In genomic region chr5:142215981-142216380, GRCm38 (mm10) we compare ENCODE assay signal across 10 mouse cellular contexts.
A peak's percentile ranks its signal among the peaks of the same experiment; 100 is the strongest.
DNase-seq lines count a peak whose midpoint lies in the region; ATAC-seq and TF ChIP-seq lines count a peak whose summit lies in the region.
"Had no signal": no experiment of that assay in that cellular context is flagged by ENCODE, and none has a peak within 500 bp of the region (broad histone marks: within the 10 kb centered on the region; RNA-seq: fewer than 3 reads in every experiment).

No protein-coding gene starts in this region.

- DNase-seq in kidney, adult 2 months: peak; percentile 11
- DNase-seq in kidney, adult 9 months: no peak
- peak; percentile 72 for DNase-seq in midbrain, postnatal 0 days (ENCODE audit: low spot score)
- peak; percentile 73 for DNase-seq in forebrain, postnatal 0 days
- no peak for DNase-seq in T-cell, adult 2 months (ENCODE audit: low spot score)
- DNase-seq: gastrocnemius, adult 2 months had no signal

- no peak for TF ChIP-seq POLR2A in kidney, adult 2 months (IDR thresholded peaks at IDR 0.05; ENCODE audit: low read depth, low read length)

- H3K27ac ChIP-seq in kidney, adult 2 months (ENCODE audit: insufficient read depth, low read depth, low read length): no peak overlapping the region
- no peak overlapping the region for H3K27ac ChIP-seq in midbrain, postnatal 0 days (ENCODE audit: low read depth, low read length)
- H3K27ac ChIP-seq in midbrain, embryonic 16.5 days (ENCODE audit: low read length): no peak overlapping the region
- peak overlapping the region; percentile 42 for H3K27ac ChIP-seq in forebrain, postnatal 0 days (ENCODE audit: low read depth, low read length)
- H3K27ac ChIP-seq in neural tube, embryonic 15.5 days (replicated peaks): 0 out of 2 replicates have a peak overlapping the region, but pooled peaks have one; percentile 6
- H3K27ac ChIP-seq: embryonic facial prominence, embryonic 15.5 days; gastrocnemius, adult 2 months; heart, embryonic 13.5 days had no signal

- H3K4me3 ChIP-seq in kidney, adult 2 months (ENCODE audit: insufficient read depth, low read depth, low read length): no peak overlapping the region
- no peak overlapping the region for H3K4me3 ChIP-seq in midbrain, postnatal 0 days (ENCODE audit: low read depth, low read length)
- no peak overlapping the region for H3K4me3 ChIP-seq in midbrain, embryonic 16.5 days (ENCODE audit: low read depth, low read length)
- H3K4me3 ChIP-seq in forebrain, postnatal 0 days (ENCODE audit: low read depth, low read length): no peak overlapping the region
- H3K4me3 ChIP-seq in neural tube, embryonic 15.5 days (replicated peaks): no peak overlapping the region
- H3K4me3 ChIP-seq: embryonic facial prominence, embryonic 15.5 days; gastrocnemius, adult 2 months; heart, embryonic 13.5 days had no signal

- 49% methylated on average over 5 of the region's 5 CpGs for WGBS in kidney, adult 2 months
- 62% methylated on average over 5 of the region's 5 CpGs for WGBS in midbrain, postnatal 0 days
- WGBS in midbrain, embryonic 16.5 days: 64% methylated on average over 5 of the region's 5 CpGs
- WGBS in forebrain, postnatal 0 days: 27% methylated on average over 5 of the region's 5 CpGs
- 44% methylated on average over 5 of the region's 5 CpGs for WGBS in neural tube, embryonic 15.5 days

- TF ChIP-seq CTCF in kidney, adult 2 months (conservative IDR thresholded peaks at IDR 0.05; ENCODE audit: insufficient read depth, insufficient read length, low read depth, low read length): no peak
- no peak for TF ChIP-seq CTCF in midbrain, postnatal 0 days (IDR thresholded peaks at IDR 0.05)
- no peak for TF ChIP-seq CTCF in forebrain, postnatal 0 days (IDR thresholded peaks at IDR 0.05; ENCODE audit: low read depth)

- H3K9ac ChIP-seq in midbrain, postnatal 0 days (replicated peaks; ENCODE audit: low read length, poor library complexity, severe bottlenecking): no peak overlapping the region
- no peak overlapping the region for H3K9ac ChIP-seq in midbrain, embryonic 16.5 days (ENCODE audit: low read depth, low read length)
- no peak overlapping the region for H3K9ac ChIP-seq in forebrain, postnatal 0 days
- H3K9ac ChIP-seq in neural tube, embryonic 15.5 days (replicated peaks): no peak overlapping the region
- H3K9ac ChIP-seq: embryonic facial prominence, embryonic 15.5 days; heart, embryonic 13.5 days had no signal

- no peaks in the 10 kb centered on the region for H3K9me3 ChIP-seq in midbrain, postnatal 0 days (ENCODE audit: low read length)
- H3K9me3 ChIP-seq in midbrain, embryonic 16.5 days (replicated peaks; ENCODE audit: control insufficient read depth, low read length, poor library complexity, severe bottlenecking): no peaks in the 10 kb centered on the region
- no peaks in the 10 kb centered on the region for H3K9me3 ChIP-seq in forebrain, postnatal 0 days (ENCODE audit: low read length)
- 0 out of 2 replicates have a peak, but pooled peaks cover 3% of the 10 kb centered on the region for H3K9me3 ChIP-seq in neural tube, embryonic 15.5 days (replicated peaks)
- H3K9me3 ChIP-seq: embryonic facial prominence, embryonic 15.5 days had no signal

- no peaks in the 10 kb centered on the region for H3K4me1 ChIP-seq in kidney, adult 2 months (ENCODE audit: control insufficient read depth, insufficient read depth, low read length)
- no peaks in the 10 kb centered on the region for H3K4me1 ChIP-seq in midbrain, postnatal 0 days (ENCODE audit: insufficient read depth, low read length)
- no peaks in the 10 kb centered on the region for H3K4me1 ChIP-seq in midbrain, embryonic 16.5 days (ENCODE audit: control insufficient read depth, insufficient read depth, low read length)
- no peaks in the 10 kb centered on the region for H3K4me1 ChIP-seq in forebrain, postnatal 0 days (ENCODE audit: insufficient read depth)
- peaks cover 13% of the 10 kb centered on the region for H3K4me1 ChIP-seq in neural tube, embryonic 15.5 days
- H3K4me1 ChIP-seq: embryonic facial prominence, embryonic 15.5 days had no signal

- H3K27me3 ChIP-seq in kidney, adult 2 months (replicated peaks; ENCODE audit: control insufficient read depth, insufficient read depth, low read length): no peaks in the 10 kb centered on the region
- H3K27me3 ChIP-seq in midbrain, postnatal 0 days (ENCODE audit: insufficient read depth, low read length): no peaks in the 10 kb centered on the region
- H3K27me3 ChIP-seq in midbrain, embryonic 16.5 days (ENCODE audit: control insufficient read depth, insufficient read depth, low read depth, low read length): no peaks in the 10 kb centered on the region
- H3K27me3 ChIP-seq in forebrain, postnatal 0 days (ENCODE audit: insufficient read depth, low read length): no peaks in the 10 kb centered on the region
- H3K27me3 ChIP-seq in neural tube, embryonic 15.5 days (replicated peaks): no peaks in the 10 kb centered on the region
- H3K27me3 ChIP-seq: embryonic facial prominence, embryonic 15.5 days; heart, embryonic 13.5 days had no signal

- ATAC-seq in midbrain, postnatal 0 days (ENCODE audit: low FRiP score): no peak
- ATAC-seq in midbrain, embryonic 16.5 days: no peak
- ATAC-seq in forebrain, postnatal 0 days: peak; percentile 81
- ATAC-seq in neural tube, embryonic 15.5 days (ENCODE audit: low FRiP score): no peak; the same call in 1 of the 2 replicates

- no peaks in the 10 kb centered on the region for H3K36me3 ChIP-seq in kidney, adult 2 months (ENCODE audit: control insufficient read depth, insufficient read depth, low read length)
- no peaks in the 10 kb centered on the region for H3K36me3 ChIP-seq in midbrain, postnatal 0 days (ENCODE audit: insufficient read depth, low read length)
- H3K36me3 ChIP-seq in midbrain, embryonic 16.5 days (ENCODE audit: control insufficient read depth, insufficient read depth, low read length): no peaks in the 10 kb centered on the region
- H3K36me3 ChIP-seq in forebrain, postnatal 0 days (ENCODE audit: insufficient read depth): no peaks in the 10 kb centered on the region
- no peaks in the 10 kb centered on the region for H3K36me3 ChIP-seq in neural tube, embryonic 15.5 days
- H3K36me3 ChIP-seq: embryonic facial prominence, embryonic 15.5 days; heart, embryonic 13.5 days had no signal

- no peak overlapping the region for H3K4me2 ChIP-seq in midbrain, postnatal 0 days (ENCODE audit: low read depth, low read length, poor library complexity, severe bottlenecking)
- H3K4me2 ChIP-seq in midbrain, embryonic 16.5 days (ENCODE audit: low read length): no peak overlapping the region
- H3K4me2 ChIP-seq in forebrain, postnatal 0 days (ENCODE audit: low read depth): no peak overlapping the region
- no peak overlapping the region for H3K4me2 ChIP-seq in neural tube, embryonic 15.5 days
- H3K4me2 ChIP-seq: embryonic facial prominence, embryonic 15.5 days; heart, embryonic 13.5 days had no signal

Comparison
In these comparisons a context has a peak if more than half of its experiments do, and no peak if none do; other contexts are left out.
1. DNase-seq: peak in kidney, adult 2 months (single experiment), midbrain, postnatal 0 days (single experiment) and forebrain, postnatal 0 days (single experiment); none in kidney, adult 9 months (single experiment) and T-cell, adult 2 months (single experiment).
2. H3K27ac ChIP-seq: peak in forebrain, postnatal 0 days (single experiment) and neural tube, embryonic 15.5 days (single experiment); none in kidney, adult 2 months (single experiment), midbrain, postnatal 0 days (single experiment) and midbrain, embryonic 16.5 days (single experiment).